Mouse (Mus musculus) layer of hippocampus, adult 2 months (tissue): Measurements from ENCODE around the gene Vps26c. TPM values are rescaled to one million over a fixed set of nuclear protein-coding genes. Genes with fewer than 3 reads are reported as not detected.
A peak's percentile ranks its signal among the peaks of the same experiment; 100 is the strongest.

Experiments used
- DNase-seq, 2 experiments: peaks; one replicate each; pipeline ENCODE4 v3.0.0; 2022; ENCODE audit warnings: low spot score in 2 of 2
- H3K27ac ChIP-seq: fragments of 200-600 bp; 2 replicates; pipeline ENCODE4 v1.8.1; 2022
- H3K4me3 ChIP-seq: fragments of 200-600 bp; 2 replicates; pipeline ENCODE4 v1.8.1; 2022; ENCODE audit warnings: mild to moderate bottlenecking
- CTCF ChIP-seq: fragments of 200-600 bp; conservative IDR thresholded peaks from 2 replicates; pipeline ENCODE4 v1.8.1; 2022; ENCODE audit warnings: antibody characterized with exemption, mild to moderate bottlenecking, moderate library complexity
- total RNA-seq, 2 experiments: library from RNA; stranded (reverse); gene quantifications; 2 replicates each; pipeline ENCODE4 v1.2.3; 2021

Gene Vps26c
- total RNA-seq, 2 experiments from 2014 or later = 30.7 to 35.2 TPM

DNA sequence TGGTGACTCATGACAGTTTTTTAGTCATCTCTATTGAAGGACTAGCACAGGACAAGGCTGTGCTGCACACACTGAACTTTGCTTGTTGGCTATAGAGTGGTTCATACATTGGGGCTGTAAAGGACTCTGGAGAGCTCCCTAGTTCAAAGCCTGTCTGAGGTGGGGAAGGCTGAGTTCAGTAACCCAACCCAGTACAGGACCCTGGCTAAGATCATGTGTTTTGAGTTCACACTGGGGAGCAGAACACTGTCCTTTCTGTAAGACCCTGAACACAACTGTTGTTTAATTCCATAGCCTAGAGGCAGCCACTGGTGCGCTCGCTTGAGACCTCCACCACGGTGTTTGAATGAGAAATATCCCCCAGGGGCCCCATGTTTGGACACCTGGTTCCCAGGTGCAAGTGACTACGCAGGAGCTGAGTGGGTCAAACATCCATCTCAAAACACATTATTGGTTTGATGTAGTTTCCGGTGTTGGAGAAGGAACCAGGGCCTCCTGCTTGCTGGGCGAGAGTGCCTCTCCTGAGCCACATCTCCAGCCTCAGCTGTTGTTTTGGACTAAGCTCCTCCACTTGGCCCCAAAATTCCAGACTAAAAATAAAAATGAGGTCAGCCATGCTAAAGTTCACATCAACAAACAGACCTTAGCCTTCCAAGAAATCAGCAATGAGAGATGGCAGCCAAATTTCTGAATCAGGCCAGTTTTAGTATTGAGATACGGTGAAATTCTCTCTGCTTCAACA lies 10.0 kb upstream of the Vps26c start:
- no peak overlapping the region for H3K4me3 ChIP-seq
- TF ChIP-seq CTCF = no peak
- 0 out of 2 replicates have a peak overlapping the region, but pooled peaks have one; percentile 14 for H3K27ac ChIP-seq
- no peak for DNase-seq

DNA sequence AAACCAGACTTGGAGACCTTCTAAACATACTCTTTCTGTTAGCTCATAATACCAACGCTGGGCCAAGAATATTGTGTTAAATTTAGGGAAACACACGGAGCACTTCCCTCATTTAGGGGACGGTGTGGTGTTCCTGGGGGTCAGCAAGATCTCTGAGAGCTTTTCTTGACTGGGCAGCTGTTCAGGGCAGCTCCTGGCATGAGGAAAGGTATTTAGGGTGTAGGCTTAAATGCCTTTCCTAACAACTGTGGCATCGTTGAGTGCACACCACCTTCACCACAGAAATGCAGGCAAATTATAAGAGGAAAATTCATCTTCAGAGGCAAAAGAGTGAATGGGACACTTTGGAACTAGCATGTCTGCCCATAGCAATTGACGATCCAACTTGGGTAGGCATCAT lies 9.1 kb upstream of the Vps26c start:
- Histone ChIP-seq H3K27ac (no peak overlapping the region), H3K4me3 (no peak overlapping the region)
- no peak for DNase-seq
- no peak for TF ChIP-seq CTCF

DNA sequence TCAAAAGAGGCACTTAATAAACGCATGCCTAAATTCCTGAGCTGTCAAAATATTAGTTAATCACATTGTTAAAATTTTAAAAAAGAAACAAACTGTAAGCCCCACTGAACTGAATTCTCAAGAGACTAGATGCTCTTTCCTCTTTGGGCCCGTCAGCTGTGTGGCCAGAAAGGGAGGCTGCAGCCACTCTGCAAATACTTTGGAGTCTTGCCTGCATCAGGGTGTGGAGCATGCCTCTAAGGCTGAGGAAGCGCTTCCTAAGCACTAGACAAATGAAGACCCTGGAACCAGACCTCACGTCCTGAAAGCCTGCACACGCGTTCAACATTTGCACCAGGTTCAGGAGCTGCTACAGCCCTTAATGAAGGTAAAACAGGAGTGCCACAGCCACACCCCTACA lies 7.0 kb upstream of the Vps26c start:
- Histone ChIP-seq H3K27ac (no peak overlapping the region), H3K4me3 (no peak overlapping the region)
- no peak for TF ChIP-seq CTCF
- DNase-seq = no peak

DNA sequence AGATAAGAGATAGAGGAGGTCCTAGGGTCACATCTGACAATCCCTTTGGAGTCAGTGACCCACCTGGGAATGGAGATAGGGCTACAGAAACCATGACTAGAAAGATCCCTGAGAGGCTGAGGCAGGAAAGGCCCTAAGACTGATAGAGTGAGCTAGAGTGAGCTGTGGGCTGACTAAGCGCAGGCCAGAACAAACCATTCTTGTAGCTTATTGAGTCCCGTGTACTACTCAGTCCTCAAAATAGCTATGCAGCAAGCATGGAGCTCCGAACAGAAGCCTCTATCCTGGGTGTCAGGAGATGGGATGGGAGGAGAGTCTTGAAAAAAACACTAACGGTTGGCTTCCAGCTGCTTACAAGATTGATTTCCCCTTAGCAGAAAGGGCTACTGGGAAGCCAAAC lies 4.6 kb upstream of the Vps26c start:
- no peak for TF ChIP-seq CTCF
- DNase-seq = no peak
- Histone ChIP-seq H3K4me3 (no peak overlapping the region), H3K27ac (no peak overlapping the region)

DNA sequence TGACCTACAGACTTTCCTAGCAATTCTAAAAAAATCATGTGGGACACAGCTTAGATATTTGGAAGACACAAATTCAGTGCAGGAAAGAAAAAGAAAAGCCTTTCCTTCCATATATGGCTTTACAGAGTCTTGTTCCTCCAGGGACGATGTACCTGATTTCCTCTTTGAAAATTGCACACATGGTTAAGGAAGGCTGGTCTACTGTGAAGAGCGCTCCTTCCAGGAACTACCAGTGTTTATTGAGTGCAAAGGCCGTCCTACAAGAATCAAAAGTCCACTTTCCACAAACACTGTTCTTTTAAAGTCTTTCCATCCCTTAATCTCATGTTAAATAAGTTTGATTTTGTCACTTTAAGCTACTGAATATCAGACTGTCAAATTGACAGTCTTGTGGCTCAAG lies 916 bp upstream of the Vps26c start:
- Histone ChIP-seq H3K27ac (peak overlapping the region; percentile 93), H3K4me3 (peak overlapping the region; percentile 85)
- no peak for DNase-seq
- no peak for TF ChIP-seq CTCF

DNA sequence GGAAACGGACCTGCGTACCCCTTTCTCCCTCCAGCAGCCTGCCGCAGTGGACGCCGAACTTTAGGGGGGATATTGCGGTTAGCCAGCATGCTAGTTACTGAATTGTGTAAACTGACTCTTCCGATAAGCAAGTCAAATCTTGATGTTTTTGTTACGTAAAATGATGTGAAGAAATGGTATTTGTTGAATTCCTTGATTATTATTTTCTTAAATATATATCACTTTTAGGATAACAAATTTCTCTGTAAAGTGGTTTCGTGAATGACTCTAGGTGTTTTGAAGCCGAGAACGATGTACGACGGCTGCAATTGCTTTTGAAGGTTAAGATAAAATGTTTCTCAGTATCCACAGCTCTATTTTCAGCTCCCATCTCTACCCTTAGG lies 513 bp upstream of the Vps26c start:
- no peak for DNase-seq
- Histone ChIP-seq H3K27ac (peak overlapping the region; percentile 93), H3K4me3 (peak overlapping the region; percentile 85)
- TF ChIP-seq CTCF = no peak

DNA sequence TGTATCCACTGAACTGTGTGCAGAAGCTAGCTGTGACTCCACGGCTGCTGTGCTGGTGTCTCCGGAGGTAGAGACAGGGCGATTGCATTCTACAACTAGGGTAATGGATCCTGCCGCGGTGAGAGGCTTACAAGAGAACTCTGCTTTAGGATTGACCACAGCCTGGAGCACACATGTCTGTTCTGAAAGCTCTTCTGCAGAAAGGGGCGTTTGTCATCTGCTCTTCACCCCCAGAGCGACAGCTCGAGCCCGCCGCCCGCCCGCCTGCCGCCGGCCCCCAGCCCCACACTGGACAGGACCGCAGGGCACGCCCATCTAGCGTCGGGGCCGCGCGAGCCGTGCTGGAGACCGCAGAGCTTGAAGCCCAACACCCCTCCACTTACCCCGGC lies 681 bp downstream of the Vps26c start:
- no peak for TF ChIP-seq CTCF
- Histone ChIP-seq H3K27ac (peak overlapping the region; percentile 93), H3K4me3 (peak overlapping the region; percentile 85)
- no peak for DNase-seq

DNA sequence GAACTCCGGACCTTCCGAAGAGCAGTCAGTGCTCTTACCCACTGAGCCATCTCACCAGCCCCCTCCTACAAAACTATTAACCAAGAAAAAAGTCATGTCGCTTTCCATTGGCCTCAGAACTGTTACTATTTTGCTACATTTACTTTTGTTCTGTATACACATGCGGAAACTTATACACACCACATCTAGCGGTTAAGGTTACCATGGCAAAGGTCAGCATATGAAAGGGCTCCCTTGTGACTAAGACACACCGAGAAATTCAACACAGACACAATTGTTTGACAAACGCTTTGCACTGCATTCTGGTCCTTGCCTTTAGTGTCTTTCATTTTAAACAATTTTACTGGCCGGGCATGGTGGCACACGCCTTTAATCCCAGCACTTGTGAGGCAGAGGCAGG lies 1.9 kb downstream of the Vps26c start:
- no peak for DNase-seq
- Histone ChIP-seq H3K4me3 (no peak overlapping the region), H3K27ac (no peak overlapping the region)
- TF ChIP-seq CTCF = no peak

DNA sequence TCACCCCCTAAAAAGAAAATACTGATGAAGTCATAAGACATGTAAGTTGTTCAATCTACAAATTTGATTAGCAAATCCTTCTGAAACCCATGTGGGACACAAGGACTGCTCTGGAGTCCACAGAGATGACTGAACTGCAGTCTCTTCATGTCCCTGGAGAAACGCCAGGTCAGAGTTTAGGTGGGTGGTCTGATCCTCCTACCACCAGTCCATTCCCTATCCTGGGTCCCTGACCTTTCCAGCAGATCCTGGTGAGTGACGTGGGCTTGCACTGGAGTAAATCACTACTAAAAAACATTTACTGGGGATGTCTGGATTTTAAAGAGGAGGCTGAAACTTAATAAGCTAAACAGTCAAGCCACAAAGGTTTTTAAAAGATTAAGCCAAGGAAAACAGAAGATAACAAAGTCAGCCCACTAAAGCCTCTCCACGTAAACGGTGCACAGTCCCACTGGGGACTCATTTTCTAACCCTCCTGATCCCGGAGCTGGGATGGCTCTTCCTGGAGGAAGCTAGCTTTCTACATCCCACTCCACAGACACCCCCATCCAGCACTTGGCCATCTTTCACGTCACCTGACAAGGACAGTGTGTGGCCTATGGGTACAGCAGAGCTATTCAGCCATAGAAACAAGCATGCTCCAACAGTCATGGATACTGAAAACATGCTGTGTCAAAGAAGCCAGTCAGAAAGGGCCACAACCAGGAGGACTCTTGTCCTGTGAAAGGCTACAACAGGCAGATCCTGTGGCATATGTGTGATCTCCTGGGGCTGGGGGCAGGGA lies 2.8 kb downstream of the Vps26c start:
- no peak overlapping the region for H3K27ac ChIP-seq
- H3K4me3 ChIP-seq = no peak overlapping the region
- TF ChIP-seq CTCF = no peak
- no peak for DNase-seq

DNA sequence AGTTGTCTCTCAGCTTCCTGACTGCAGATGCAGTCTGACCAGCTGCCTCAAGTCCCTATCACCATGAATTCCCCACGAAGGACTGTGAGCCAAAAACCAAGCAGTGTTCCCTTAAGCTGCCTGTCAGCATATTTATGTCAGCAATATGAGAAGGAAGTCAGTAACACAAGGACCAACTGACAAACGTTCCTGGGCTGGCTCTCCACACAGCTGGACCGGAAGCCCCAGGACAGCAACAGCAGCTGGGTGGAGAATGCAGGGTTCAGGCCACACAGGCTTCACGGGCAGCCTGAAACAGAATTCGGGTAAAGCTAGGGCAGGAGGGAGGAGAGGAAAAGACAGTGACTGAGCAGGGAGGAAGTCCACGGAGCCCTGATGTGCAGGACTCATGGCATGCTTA lies 7.6 kb downstream of the Vps26c start:
- no peak for DNase-seq
- Histone ChIP-seq H3K27ac (peak overlapping the region; percentile 63), H3K4me3 (no peak overlapping the region)
- TF ChIP-seq CTCF = no peak

DNA sequence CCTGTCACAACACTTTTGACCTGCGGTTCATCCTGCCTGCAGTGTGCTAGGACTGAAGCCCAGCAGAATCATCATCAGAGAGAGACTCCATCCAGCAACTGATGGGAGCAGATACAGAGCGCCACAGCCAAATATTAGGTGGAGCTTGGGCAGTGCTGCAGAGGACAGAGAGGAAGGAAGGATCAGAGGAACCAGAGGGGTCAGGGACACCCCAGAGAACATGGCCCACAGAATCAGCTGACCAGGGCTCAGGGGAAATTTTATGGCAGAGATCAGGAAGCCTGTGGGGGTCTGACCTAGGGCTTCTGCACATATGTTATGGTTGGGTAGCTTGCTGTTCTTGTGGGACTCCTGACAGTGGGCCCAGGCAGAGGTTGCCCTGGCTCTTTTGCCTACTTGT lies 9.0 kb downstream of the Vps26c start:
- no peak for DNase-seq
- no peak for TF ChIP-seq CTCF
- Histone ChIP-seq H3K4me3 (no peak overlapping the region), H3K27ac (no peak overlapping the region)

DNA sequence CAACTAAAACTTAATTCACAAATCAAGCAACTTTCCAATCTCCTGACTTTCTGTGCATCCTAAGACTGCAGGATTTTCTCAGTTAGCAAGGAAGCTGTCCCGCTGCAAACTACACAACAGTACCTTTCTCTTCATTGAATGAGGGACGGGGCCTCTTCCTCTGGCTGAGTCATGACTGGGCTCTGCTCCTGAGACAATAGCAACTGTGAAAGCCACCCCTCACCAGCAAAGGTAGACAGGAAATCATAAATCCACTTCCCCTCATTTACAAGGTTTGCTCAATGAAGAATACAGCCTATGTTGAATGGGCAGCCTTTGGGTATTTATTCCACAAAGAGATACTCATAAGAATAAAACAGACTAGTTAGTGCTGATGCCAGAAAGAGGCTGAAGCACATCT lies 16.6 kb downstream of the Vps26c start:
- no peak overlapping the region for H3K4me3 ChIP-seq
- no peak for DNase-seq
- TF ChIP-seq CTCF = peak; percentile 30; the same call in 1 of the 2 replicates

DNA sequence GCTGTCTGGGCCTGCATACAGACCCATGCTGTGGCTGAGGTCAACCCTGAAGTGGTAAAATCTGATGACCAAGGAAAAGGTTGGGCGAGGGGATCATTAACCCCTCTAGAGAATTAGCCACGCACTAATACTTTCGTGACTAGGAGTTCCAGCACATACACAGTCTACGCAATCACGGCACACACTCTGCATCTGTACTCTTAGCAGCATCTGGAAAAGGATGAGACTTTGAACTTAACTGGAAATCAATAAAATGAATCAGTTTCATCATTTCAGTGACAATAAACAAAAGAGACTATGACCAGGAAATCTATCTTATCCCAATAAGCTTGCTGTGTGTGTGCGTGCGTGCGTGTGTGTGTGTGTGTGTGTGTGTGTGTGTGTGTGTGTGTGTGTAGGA lies 17.9 kb downstream of the Vps26c start:
- Histone ChIP-seq H3K27ac (no peak overlapping the region), H3K4me3 (no peak overlapping the region)
- no peak for DNase-seq
- no peak for TF ChIP-seq CTCF

More for the DNA sequence above, 16.6 kb downstream of the Vps26c start:
- no peak overlapping the region for H3K27ac ChIP-seq

DNA sequence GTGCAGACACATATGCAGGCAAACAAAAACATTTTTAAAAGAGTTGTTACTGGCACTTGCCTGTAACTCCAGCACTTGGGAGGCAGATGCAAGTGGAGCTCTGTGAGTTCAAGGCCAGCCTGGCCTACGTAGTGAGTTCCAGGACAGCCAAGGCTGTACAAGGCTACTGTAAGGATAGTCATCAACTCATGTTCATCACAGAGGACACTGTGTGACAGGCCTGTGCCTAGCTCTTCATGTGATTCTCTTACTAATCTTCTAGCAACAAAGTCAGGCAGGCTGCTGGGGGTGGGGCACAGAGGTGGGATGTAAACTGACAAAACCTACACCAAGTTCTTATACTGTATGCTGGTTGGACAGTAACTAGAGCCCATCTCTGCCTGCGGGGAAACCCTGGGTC lies 19.6 kb downstream of the Vps26c start:
- no peak overlapping the region for H3K27ac ChIP-seq
- DNase-seq = no peak
- H3K4me3 ChIP-seq = no peak overlapping the region
- TF ChIP-seq CTCF = no peak
